Mouse (Mus musculus) brain, embryonic 14.5 days (tissue): ENCODE results near the gene Nat8l. TPM values are rescaled to one million over a fixed set of nuclear protein-coding genes. Genes with fewer than 3 reads are reported as not detected.
A peak's percentile ranks its signal among the peaks of the same experiment; 100 is the strongest.

Source experiments
- DNase-seq: peaks from one replicate; pipeline ENCODE4 v3.0.0-alpha.2; 2011; ENCODE audit warnings: low read depth
- CTCF ChIP-seq: fragments of 200-500 bp; IDR thresholded peaks from 2 replicates; pipeline ENCODE4 v1.5.1; 2012; ENCODE audit warnings: inconsistent platforms, mild to moderate bottlenecking, moderate library complexity, borderline replicate concordance; ENCODE audit not compliant: insufficient read depth, insufficient read length; ENCODE audit errors: extremely low read depth
- POLR2A ChIP-seq: fragments of 200-500 bp; IDR thresholded peaks from 2 replicates; pipeline ENCODE4 v1.6.1; 2012; ENCODE audit warnings: mild to moderate bottlenecking, inconsistent platforms, borderline replicate concordance; ENCODE audit not compliant: poor library complexity, insufficient read depth, insufficient read length, severe bottlenecking; ENCODE audit errors: extremely low read depth
- polyA plus RNA-seq: library from polyadenylated mRNA; depleted of rRNA; stranded (reverse); fragments of >200 nt; gene quantifications from 2 replicates; pipeline ENCODE4 v1.2.3, GENCODE M21; 2012; rRNA removed

Gene Nat8l
- polyA plus RNA-seq, 1 experiment: 24.2 TPM

GRCm38 (mm10) chr5:34014652-34015051 is 18.9 kb downstream of the Nat8l start:
- DNase-seq: no peak
- TF ChIP-seq POLR2A (no peak), CTCF (peak; percentile 43; the same call in 1 of the 2 replicates)

GRCm38 (mm10) chr5:34018968-34019367 is 23.2 kb downstream of the Nat8l start:
- TF ChIP-seq CTCF (no peak), POLR2A (no peak)
- no peak for DNase-seq

GRCm38 (mm10) chr5:34030101-34030500 is 34.3 kb downstream of the Nat8l start:
- TF ChIP-seq POLR2A: no peak
- no peak for TF ChIP-seq CTCF
- DNase-seq: peak; percentile 3

- peak; percentile 1 for DNase-seq
- TF ChIP-seq POLR2A (no peak), CTCF (no peak)
These were observed 35.2 kb downstream of the Nat8l start for GRCm38 (mm10) chr5:34031022-34031421.

- TF ChIP-seq CTCF (no peak), POLR2A (no peak)
These were observed 36.7 kb downstream of the Nat8l start for GRCm38 (mm10) chr5:34032520-34032919.

More at GRCm38 (mm10) chr5:34032520-34032919, 36.7 kb downstream of the Nat8l start:
- DNase-seq: no peak

Other genes starting within 250 kb of the Nat8l start
- gene Letm1, start 213.2 kb upstream of the Nat8l start, polyA plus RNA-seq: 43.2 and 54.3 TPM in 2 replicates
- 99.6 and 118 TPM in 2 replicates for gene Nsd2, start 175.3 kb upstream of the Nat8l start, polyA plus RNA-seq
- 54.8 and 65.5 TPM in 2 replicates for gene Nelfa, start 59.6 kb upstream of the Nat8l start, polyA plus RNA-seq
- 493 and 866 TPM in 2 replicates for gene Gm1673, start 12.6 kb upstream of the Nat8l start, polyA plus RNA-seq
- gene Poln, start 173.5 kb downstream of the Nat8l start, polyA plus RNA-seq: 0.75 and 2.0 TPM in 2 replicates
- gene Haus3, start 173.5 kb downstream of the Nat8l start, polyA plus RNA-seq: 6.8 and 7.5 TPM in 2 replicates
- 89.3 and 99.7 TPM in 2 replicates for gene Mxd4, start 191.7 kb downstream of the Nat8l start, polyA plus RNA-seq